Mouse (Mus musculus): ENCODE measurements around the gene Spint5. TPM values are rescaled to one million over a fixed set of nuclear protein-coding genes. Genes with fewer than 3 reads are reported as not detected.
A peak's percentile ranks its signal among the peaks of the same experiment; 100 is the strongest.

The Spint5 gene
- total and polyA plus RNA-seq, 3 experiments, result 1.4 TPM; not detected in 2

DNA sequence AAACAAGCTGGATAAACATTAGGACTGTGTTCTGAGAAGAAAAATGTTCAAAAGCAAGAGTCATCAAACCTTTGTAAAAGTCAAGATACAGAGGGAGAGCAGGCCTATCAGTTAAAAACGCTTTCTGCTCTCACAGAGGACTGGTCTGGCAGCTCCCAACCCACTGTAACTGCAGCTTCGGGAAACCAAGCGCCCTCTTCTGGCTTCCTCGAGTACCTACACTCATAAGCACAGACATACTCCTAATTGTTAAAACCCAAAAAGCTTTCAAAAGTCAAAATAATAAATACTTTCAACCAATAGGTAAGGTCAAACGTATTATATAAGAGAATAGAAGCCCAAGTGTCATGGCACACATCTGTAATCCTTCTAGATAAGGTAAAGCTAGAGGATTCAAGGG lies 10.9 kb upstream of the Spint5 start:
- no peaks in the 10 kb centered on the region for H3K36me3 ChIP-seq (replicated peaks in 1 of 2; ENCODE audit: control insufficient read depth in 1 of 2, insufficient read depth in 1 of 2, low read length in 1 of 2)
- H3K9ac ChIP-seq (ENCODE audit: insufficient read depth, low read depth), result no peak overlapping the region
- in situ Hi-C loops (cut with MboI; ENCODE audit: low pct_ligation_motif_present, low pct_unique_long_range_greater_than_20kb, low sequenced_read_pairs) (no loop called here), dilution Hi-C loops (cut with MboI; ENCODE audit: extremely low pct_ligation_motif_present, extremely low pct_unique_long_range_greater_than_20kb, low sequenced_read_pairs) (no loop called here)
- TF ChIP-seq SIN3A (IDR thresholded peaks at IDR 0.05; ENCODE audit: low read length) (no peak), CTCF (conservative IDR thresholded peaks at IDR 0.05 in 1 of 2, IDR thresholded peaks at IDR 0.05 in 1 of 2; ENCODE audit: low read depth in 2 of 2, low read length in 2 of 2) (peak in 1 of 2 experiments; percentile 13; a peak in 2 of 4 replicates)
- H3K79me2 ChIP-seq (replicated peaks; ENCODE audit: control insufficient read depth, extremely low read depth, insufficient read depth, poor library complexity, severe bottlenecking), result no peaks in the 10 kb centered on the region
- no peak for DNase-seq (ENCODE audit: extremely low read depth)
- 0 out of 4 replicates have a peak, but pooled peaks cover 0 to 2% of the 10 kb centered on the region in 2 experiments for H3K4me1 ChIP-seq (ENCODE audit: control insufficient read depth in 1 of 2, insufficient read depth in 2 of 2)
- peaks cover 77% of the 10 kb centered on the region for H3K27me3 ChIP-seq (replicated peaks)
- H3K4me2 ChIP-seq (ENCODE audit: insufficient read depth, low read depth, poor library complexity, severe bottlenecking), result no peak overlapping the region
- H3K4me3 ChIP-seq (replicated peaks in 1 of 3; ENCODE audit: low read depth in 2 of 3, low read length in 2 of 3, poor library complexity in 1 of 3), result no peak overlapping the region
- peaks cover 8% of the 10 kb centered on the region for H3K9me3 ChIP-seq (replicated peaks; ENCODE audit: low read length)
- H3K27ac ChIP-seq (ENCODE audit: insufficient read depth, low read depth), result no peak overlapping the region

- Histone ChIP-seq H3K27me3 (replicated peaks) (peaks cover 74% of the 10 kb centered on the region), H3K9ac (ENCODE audit: insufficient read depth, low read depth) (no peak overlapping the region), H3K4me2 (ENCODE audit: insufficient read depth, low read depth, poor library complexity, severe bottlenecking) (no peak overlapping the region), H3K79me2 (replicated peaks; ENCODE audit: control insufficient read depth, extremely low read depth, insufficient read depth, poor library complexity, severe bottlenecking) (no peaks in the 10 kb centered on the region), H3K9me3 (replicated peaks; ENCODE audit: low read length) (peaks cover 8% of the 10 kb centered on the region), H3K27ac (ENCODE audit: insufficient read depth, low read depth) (no peak overlapping the region), H3K4me3 (replicated peaks in 1 of 3; ENCODE audit: low read depth in 2 of 3, low read length in 2 of 3, poor library complexity in 1 of 3) (no peak overlapping the region), H3K4me1 (ENCODE audit: control insufficient read depth in 1 of 2, insufficient read depth in 2 of 2) (0 out of 4 replicates have a peak, but pooled peaks cover 0 to 2% of the 10 kb centered on the region in 2 experiments), H3K36me3 (replicated peaks in 1 of 2; ENCODE audit: control insufficient read depth in 1 of 2, insufficient read depth in 1 of 2, low read length in 1 of 2) (no peaks in the 10 kb centered on the region)
- dilution Hi-C loops (cut with MboI; ENCODE audit: extremely low pct_ligation_motif_present, extremely low pct_unique_long_range_greater_than_20kb, low sequenced_read_pairs), result no loop called here
- in situ Hi-C loops (cut with MboI; ENCODE audit: low pct_ligation_motif_present, low pct_unique_long_range_greater_than_20kb, low sequenced_read_pairs), result no loop called here
- DNase-seq (ENCODE audit: extremely low read depth), result no peak
- TF ChIP-seq RAD21 (IDR thresholded peaks at IDR 0.05; ENCODE audit: low read depth, low read length) (no peak), NELFE (IDR thresholded peaks at IDR 0.05; ENCODE audit: low read depth, low read length) (no peak), ZKSCAN1 (IDR thresholded peaks at IDR 0.05; ENCODE audit: borderline replicate concordance, low read depth, low read length) (no peak)
Measured at GRCm38 (mm10) chr2:164705328-164705727, 9.8 kb upstream of the Spint5 start.

- no peak overlapping the region for H3K27ac ChIP-seq (ENCODE audit: insufficient read depth, low read depth)
- H3K27me3 ChIP-seq (replicated peaks), result peaks cover 68% of the 10 kb centered on the region
- H3K36me3 ChIP-seq (replicated peaks in 1 of 2; ENCODE audit: control insufficient read depth in 1 of 2, insufficient read depth in 1 of 2, low read length in 1 of 2), result no peaks in the 10 kb centered on the region
- no peak overlapping the region for H3K4me3 ChIP-seq (replicated peaks in 1 of 3; ENCODE audit: low read depth in 2 of 3, low read length in 2 of 3, poor library complexity in 1 of 3)
- dilution Hi-C loops (cut with MboI; ENCODE audit: extremely low pct_ligation_motif_present, extremely low pct_unique_long_range_greater_than_20kb, low sequenced_read_pairs), result no loop called here
- in situ Hi-C loops (cut with MboI; ENCODE audit: low pct_ligation_motif_present, low pct_unique_long_range_greater_than_20kb, low sequenced_read_pairs), result no loop called here
- no peak overlapping the region for H3K4me2 ChIP-seq (ENCODE audit: insufficient read depth, low read depth, poor library complexity, severe bottlenecking)
- peaks cover 8% of the 10 kb centered on the region for H3K9me3 ChIP-seq (replicated peaks; ENCODE audit: low read length)
- TF ChIP-seq RCOR1 (conservative IDR thresholded peaks at IDR 0.05; ENCODE audit: low read depth, low read length), result no peak
- no peaks in the 10 kb centered on the region for H3K79me2 ChIP-seq (replicated peaks; ENCODE audit: control insufficient read depth, extremely low read depth, insufficient read depth, poor library complexity, severe bottlenecking)
- H3K4me1 ChIP-seq (ENCODE audit: control insufficient read depth in 1 of 2, insufficient read depth in 2 of 2), result 0 out of 4 replicates have a peak, but pooled peaks cover 0 to 1% of the 10 kb centered on the region in 2 experiments
- H3K9ac ChIP-seq (ENCODE audit: insufficient read depth, low read depth), result no peak overlapping the region
- no peak for DNase-seq (ENCODE audit: extremely low read depth)
Measured at GRCm38 (mm10) chr2:164705991-164706390, 9.1 kb upstream of the Spint5 start.
